Mouse (Mus musculus) CH12.LX (cell line): ENCODE measurements at regions not wholly inside any gene's neighbourhood (a gene's known extent, or its start where the extent isn't known, plus 50 kb on each side); places are given as distances from the start of the nearest gene placed in this dataset.

Experiments used
- CTCF ChIP-seq, 2 experiments: IDR thresholded peaks in 1 of 2; conservative IDR thresholded peaks in 1 of 2; 2 replicates each; pipeline ENCODE4 v1.5.1; 2011 to 2012; ENCODE audit warnings: low read depth in 2 of 2, low read length in 2 of 2, improper control_type of control experiment in 1 of 2, inconsistent platforms in 1 of 2, mild to moderate bottlenecking in 1 of 2, moderate library complexity in 1 of 2
- E2F4 ChIP-seq: IDR thresholded peaks from 2 replicates; pipeline ENCODE4 v1.6.1; 2011; ENCODE audit warnings: low read depth, low read length, improper control_type of control experiment; ENCODE audit not compliant: insufficient replicate concordance
- POLR2A ChIP-seq: IDR thresholded peaks from 2 replicates; pipeline ENCODE4 v1.6.1; 2011; ENCODE audit warnings: low read depth, mild to moderate bottlenecking, improper control_type of control experiment, low read length
- RAD21 ChIP-seq: IDR thresholded peaks from 2 replicates; pipeline ENCODE4 v1.6.1; 2011; ENCODE audit warnings: low read depth, mild to moderate bottlenecking, low read length, improper control_type of control experiment, moderate library complexity
- TCF12 ChIP-seq: IDR thresholded peaks from 2 replicates; pipeline ENCODE4 v1.6.1; 2014; ENCODE audit warnings: low read depth, mild to moderate bottlenecking, inconsistent platforms, low read length, improper control_type of control experiment

GRCm38 (mm10) chr12:39648952-39649351 lies 388.9 kb downstream of the Arl4a start:
- TF ChIP-seq CTCF (conservative IDR thresholded peaks at IDR 0.05 in 1 of 2, IDR thresholded peaks at IDR 0.05 in 1 of 2; ENCODE audit: low read depth in 2 of 2, low read length in 2 of 2) (no peak), POLR2A (no peak), E2F4 (no peak), RAD21 (no peak), TCF12 (no peak)
